Mouse (Mus musculus) megakaryocyte, embryonic 14.5 days (primary cell): Measurements from ENCODE around the gene Aip. TPM values are rescaled to one million over a fixed set of nuclear protein-coding genes. Genes with fewer than 3 reads are reported as not detected.

Experiments used
- H3K27me3 ChIP-seq: replicated peaks from 2 replicates; pipeline ENCODE3; 2012; ENCODE audit warnings: inconsistent platforms
- H3K36me3 ChIP-seq: replicated peaks from 2 replicates; pipeline ENCODE3; 2012; ENCODE audit warnings: low read length, inconsistent platforms, mixed read lengths
- H3K4me1 ChIP-seq: 2 replicates; pipeline ENCODE4 v1.6.1; 2012; ENCODE audit warnings: inconsistent platforms
- H3K4me3 ChIP-seq: replicated peaks from 2 replicates; pipeline ENCODE3; 2012; ENCODE audit warnings: moderate library complexity, mild to moderate bottlenecking, inconsistent platforms
- H3K9me3 ChIP-seq: 2 replicates; pipeline ENCODE4 v1.6.1; 2012; ENCODE audit warnings: inconsistent platforms
- FLI1 ChIP-seq: IDR thresholded peaks from 2 replicates; pipeline ENCODE4 v1.6.1; 2012; ENCODE audit warnings: low read length, inconsistent platforms, mixed read lengths
- GATA1 ChIP-seq: IDR thresholded peaks from 3 replicates; pipeline ENCODE4 v1.6.1; 2012; ENCODE audit warnings: mixed read lengths, low read length, inconsistent platforms, borderline replicate concordance
- polyA plus RNA-seq: library from polyadenylated mRNA; stranded (reverse); fragments of >175 nt; gene quantifications from 2 replicates; pipeline ENCODE4 v1.2.3, GENCODE M21; 2012; ENCODE audit warnings: low replicate concordance; ENCODE audit not compliant: insufficient read depth

The Aip gene
- polyA plus RNA-seq, 1 experiment: 293 TPM

DNA sequence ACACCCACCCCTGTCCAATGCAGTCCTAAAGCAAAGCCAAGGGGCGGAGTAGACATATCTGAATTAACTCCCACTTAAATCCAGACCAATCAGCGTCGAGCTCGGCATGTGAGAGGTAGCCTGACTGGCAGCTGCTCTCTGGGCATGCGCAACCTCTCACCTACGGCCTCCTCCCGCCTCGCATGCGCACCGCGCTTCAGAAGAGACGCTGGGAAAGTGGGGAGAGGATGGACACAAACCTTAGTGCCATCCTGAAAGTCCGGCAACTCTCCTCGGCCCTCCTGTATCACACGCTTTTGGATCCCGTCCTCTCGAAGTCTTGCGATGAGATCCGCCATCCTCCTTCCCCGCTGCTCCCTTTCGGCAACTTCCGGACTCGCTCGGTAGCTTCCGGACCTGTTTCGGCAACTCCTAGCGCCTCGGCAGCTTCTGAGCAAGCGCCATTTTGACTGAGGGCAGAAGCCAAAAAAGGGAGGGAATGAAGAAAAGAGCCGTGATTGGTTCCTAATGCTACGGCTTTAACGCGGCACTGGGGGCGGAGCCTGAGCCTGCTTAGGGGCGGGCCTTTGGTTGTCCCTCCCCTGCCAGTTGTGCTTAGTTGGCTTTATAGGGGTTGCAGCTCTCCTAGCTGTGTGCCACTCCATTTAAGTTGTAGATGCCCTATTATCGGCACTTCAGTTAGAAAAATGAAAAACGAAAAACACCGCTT, 4.4 kb downstream of the Aip start:
- H3K4me1 ChIP-seq: peaks cover 89% of the 10 kb centered on the region
- TF ChIP-seq FLI1: no peak; the same call in 1 of the 2 replicates
- H3K4me3 ChIP-seq: peak overlapping the region; percentile 95
- no peaks in the 10 kb centered on the region for H3K27me3 ChIP-seq
- peaks cover 43% of the 10 kb centered on the region for H3K36me3 ChIP-seq
- no peaks in the 10 kb centered on the region for H3K9me3 ChIP-seq

DNA sequence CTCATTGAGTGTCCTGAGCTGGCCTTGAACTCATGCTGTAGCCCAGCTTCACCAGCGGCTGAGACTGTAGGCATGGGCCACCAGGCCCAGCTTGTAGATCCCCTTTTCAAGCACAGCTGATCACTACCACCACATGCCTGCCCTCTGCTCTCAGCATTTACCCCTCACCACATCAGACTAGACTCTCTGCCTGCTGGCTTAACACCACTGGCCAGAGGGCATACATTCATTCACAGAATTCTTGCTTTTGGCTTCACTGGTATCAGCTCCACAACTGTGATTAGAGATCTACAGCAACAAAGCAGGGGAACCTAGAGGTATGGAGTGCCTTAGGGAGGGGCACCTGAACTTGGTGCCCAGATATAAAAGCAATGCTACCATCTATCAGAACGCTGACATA, 5.2 kb downstream of the Aip start:
- Histone ChIP-seq H3K4me3 (peak overlapping the region; percentile 95), H3K9me3 (no peaks in the 10 kb centered on the region), H3K4me1 (peaks cover 96% of the 10 kb centered on the region), H3K27me3 (no peaks in the 10 kb centered on the region), H3K36me3 (peaks cover 50% of the 10 kb centered on the region)
- TF ChIP-seq GATA1: no peak
- no peak for TF ChIP-seq FLI1

DNA sequence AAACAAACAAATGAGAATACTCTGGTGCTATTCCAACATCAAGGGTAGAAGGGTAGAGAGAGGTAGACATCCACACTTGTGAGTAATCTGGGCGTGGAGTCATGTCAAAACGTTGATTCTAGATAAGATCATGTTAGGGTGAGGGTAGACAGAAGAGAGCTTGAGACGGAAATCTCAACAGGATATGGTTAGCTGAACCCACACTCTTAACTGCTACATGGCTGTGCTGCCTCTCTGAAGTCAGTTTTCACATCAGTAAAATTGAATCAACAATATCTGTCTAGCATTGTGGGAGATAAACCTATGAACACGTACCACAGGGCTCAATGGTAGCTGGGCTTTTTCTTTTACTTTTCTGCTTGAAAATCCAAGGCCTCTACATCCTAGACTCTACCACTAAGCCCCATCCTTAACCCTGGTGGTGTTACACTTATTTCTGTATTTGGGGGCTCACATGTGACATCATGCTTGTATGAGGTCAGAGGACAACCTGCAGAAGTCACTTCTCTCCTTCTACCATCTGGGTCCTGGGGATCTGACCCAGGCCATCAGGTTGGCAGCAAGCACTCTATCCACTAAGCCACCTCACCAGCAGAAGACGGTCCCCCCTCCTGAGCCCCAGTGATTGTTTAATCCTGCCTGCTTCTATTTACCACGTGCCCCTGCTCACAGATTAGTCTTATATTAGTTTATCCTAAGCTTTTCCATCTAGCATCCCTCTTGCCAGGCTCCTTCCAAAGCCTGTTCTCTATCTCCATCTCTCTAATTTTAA, 5.8 kb downstream of the Aip start:
- Histone ChIP-seq H3K9me3 (no peaks in the 10 kb centered on the region), H3K4me3 (peak overlapping the region; percentile 95), H3K4me1 (peaks cover 97% of the 10 kb centered on the region), H3K36me3 (peaks cover 56% of the 10 kb centered on the region), H3K27me3 (no peaks in the 10 kb centered on the region)
- TF ChIP-seq FLI1: no peak
- TF ChIP-seq GATA1: no peak

DNA sequence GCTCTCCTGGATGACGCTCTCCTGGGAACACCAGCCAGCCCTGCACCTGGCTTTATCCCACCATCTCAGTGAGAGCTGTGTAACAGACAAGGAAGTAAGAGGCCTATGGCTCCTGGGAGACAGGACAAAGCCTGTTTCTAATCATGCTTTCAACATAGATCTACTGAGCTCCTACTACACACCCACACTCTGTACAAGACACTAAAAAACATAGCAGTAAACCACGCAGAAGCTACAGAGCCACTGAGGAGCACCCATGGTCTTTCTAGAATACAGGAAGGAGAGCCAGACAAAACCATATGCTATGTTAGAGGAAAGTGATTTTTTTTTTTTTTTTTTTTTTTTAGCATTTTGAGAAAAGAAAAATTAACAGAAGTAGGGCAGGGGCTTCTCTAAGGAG, 7.3 kb downstream of the Aip start:
- TF ChIP-seq FLI1 (no peak), GATA1 (no peak)
- peaks cover 97% of the 10 kb centered on the region for H3K4me1 ChIP-seq
- H3K27me3 ChIP-seq: no peaks in the 10 kb centered on the region
- H3K36me3 ChIP-seq: peaks cover 72% of the 10 kb centered on the region
- H3K9me3 ChIP-seq: no peaks in the 10 kb centered on the region
- no peak overlapping the region for H3K4me3 ChIP-seq

DNA sequence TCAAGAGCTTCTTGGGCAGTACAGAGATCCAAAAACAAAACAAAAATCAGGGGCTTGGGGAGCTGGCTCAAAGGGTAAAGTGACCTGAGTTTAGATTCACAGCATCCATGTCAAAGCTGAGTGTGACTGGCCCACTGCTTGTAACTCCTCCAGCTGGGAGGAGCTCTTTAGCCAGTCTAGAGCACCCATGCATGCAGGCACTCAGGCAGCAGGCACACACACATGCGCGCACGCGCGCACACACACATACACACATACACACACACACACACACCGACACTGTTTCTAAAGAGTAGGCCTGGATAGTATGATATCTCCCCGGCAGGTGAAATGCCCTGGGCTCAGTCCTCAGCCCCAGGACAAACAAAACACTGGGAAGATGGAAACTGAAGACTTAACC, 8.7 kb downstream of the Aip start:
- Histone ChIP-seq H3K9me3 (no peaks in the 10 kb centered on the region), H3K4me1 (peaks cover 97% of the 10 kb centered on the region), H3K36me3 (peaks cover 85% of the 10 kb centered on the region), H3K27me3 (no peaks in the 10 kb centered on the region), H3K4me3 (no peak overlapping the region)
- TF ChIP-seq FLI1: no peak
- no peak for TF ChIP-seq GATA1

DNA sequence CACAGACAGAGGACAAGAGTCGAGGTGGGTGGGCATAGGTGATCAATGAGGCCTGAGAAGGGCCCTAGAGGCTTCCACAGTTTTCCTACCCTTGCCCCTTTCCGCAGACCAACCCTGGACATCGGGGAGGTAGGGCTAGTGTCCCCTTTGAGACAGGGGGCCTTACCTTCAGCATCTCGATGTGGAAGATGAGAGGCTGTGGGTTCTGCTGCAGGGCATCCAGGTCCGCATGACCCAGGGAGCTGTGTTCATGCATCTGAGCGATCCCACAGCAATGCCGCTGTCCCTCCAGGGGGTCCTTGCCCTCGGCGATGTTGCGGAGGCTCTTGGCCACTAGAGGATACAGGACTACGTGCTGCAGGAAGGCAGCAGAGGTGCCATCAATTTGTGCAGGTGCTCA, 9.8 kb downstream of the Aip start:
- Histone ChIP-seq H3K9me3 (no peaks in the 10 kb centered on the region), H3K4me3 (no peak overlapping the region), H3K4me1 (peaks cover 100% of the 10 kb centered on the region), H3K36me3 (peaks cover 97% of the 10 kb centered on the region), H3K27me3 (no peaks in the 10 kb centered on the region)
- TF ChIP-seq FLI1 (no peak), GATA1 (no peak)

DNA sequence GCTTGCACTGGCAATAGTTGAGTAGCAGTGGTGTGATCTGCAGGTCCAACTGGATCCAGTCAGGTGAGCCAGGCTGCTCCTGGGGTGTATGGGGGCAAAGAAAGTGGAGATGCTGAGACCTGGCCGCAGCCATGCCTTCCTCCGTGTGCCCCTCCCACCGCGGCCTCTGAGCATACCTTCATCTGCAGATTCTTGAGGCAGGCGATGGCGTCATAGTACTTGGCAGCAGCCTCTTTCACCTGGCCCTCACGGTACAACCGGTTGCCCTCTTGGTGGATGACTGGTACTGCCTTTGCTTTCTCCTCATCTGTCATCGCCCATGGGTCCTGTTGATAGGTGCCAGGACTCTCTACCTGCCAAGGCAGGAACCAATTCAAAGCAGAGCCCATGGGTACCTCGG, 10.5 kb downstream of the Aip start:
- peaks cover 100% of the 10 kb centered on the region for H3K4me1 ChIP-seq
- H3K27me3 ChIP-seq: no peaks in the 10 kb centered on the region
- peaks cover 99% of the 10 kb centered on the region for H3K36me3 ChIP-seq
- no peaks in the 10 kb centered on the region for H3K9me3 ChIP-seq
- peak overlapping the region; percentile 88 for H3K4me3 ChIP-seq
- TF ChIP-seq FLI1: no peak
- TF ChIP-seq GATA1: no peak

DNA sequence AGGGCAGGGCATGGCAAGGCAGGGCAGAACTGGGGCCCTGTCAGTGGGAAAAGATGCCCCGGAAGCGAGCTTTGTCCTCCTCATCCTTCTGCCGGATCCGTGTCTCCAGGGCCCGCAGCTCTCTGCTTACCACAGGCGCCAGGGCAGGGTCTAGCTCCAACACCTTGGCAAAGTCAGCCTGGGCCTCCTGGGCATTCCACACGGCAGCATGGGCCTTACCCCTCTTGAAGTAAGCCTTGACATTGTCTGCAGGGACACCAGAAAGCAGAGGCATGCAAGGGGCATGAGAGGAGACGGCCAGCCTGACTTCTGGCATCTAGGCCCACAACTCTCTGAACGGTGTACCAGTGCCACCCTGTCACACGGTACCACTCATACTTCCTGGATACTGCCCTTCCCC, 11.1 kb downstream of the Aip start:
- peaks cover 100% of the 10 kb centered on the region for H3K4me1 ChIP-seq
- H3K9me3 ChIP-seq: no peaks in the 10 kb centered on the region
- H3K27me3 ChIP-seq: no peaks in the 10 kb centered on the region
- H3K4me3 ChIP-seq: peak overlapping the region; percentile 88
- TF ChIP-seq FLI1: no peak
- peaks cover 99% of the 10 kb centered on the region for H3K36me3 ChIP-seq

DNA sequence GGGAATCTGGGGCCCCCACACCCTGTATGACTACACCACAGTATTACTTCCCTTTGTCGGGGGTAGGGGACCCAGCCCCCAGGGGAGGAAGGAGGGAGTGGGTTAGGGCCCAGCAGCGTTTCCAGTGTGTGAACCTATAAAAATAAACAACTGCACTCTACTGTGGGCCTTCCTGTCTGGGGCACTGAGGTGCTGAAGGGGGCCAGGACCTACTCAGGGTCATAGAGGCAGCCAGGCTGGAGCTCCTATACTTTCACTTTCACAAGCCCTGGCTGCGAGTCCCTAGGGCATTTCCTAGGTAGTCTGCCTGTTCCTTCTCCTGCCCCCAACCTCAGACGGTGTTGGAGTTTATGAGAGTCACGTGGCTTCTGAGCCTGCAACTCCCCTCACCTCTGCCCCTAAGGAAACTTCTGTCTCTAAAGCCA, 11.8 kb downstream of the Aip start:
- Histone ChIP-seq H3K4me3 (peak overlapping the region; percentile 88), H3K36me3 (peaks cover 100% of the 10 kb centered on the region), H3K9me3 (no peaks in the 10 kb centered on the region), H3K27me3 (no peaks in the 10 kb centered on the region), H3K4me1 (peaks cover 95% of the 10 kb centered on the region)
- no peak for TF ChIP-seq GATA1
- TF ChIP-seq FLI1: no peak

DNA sequence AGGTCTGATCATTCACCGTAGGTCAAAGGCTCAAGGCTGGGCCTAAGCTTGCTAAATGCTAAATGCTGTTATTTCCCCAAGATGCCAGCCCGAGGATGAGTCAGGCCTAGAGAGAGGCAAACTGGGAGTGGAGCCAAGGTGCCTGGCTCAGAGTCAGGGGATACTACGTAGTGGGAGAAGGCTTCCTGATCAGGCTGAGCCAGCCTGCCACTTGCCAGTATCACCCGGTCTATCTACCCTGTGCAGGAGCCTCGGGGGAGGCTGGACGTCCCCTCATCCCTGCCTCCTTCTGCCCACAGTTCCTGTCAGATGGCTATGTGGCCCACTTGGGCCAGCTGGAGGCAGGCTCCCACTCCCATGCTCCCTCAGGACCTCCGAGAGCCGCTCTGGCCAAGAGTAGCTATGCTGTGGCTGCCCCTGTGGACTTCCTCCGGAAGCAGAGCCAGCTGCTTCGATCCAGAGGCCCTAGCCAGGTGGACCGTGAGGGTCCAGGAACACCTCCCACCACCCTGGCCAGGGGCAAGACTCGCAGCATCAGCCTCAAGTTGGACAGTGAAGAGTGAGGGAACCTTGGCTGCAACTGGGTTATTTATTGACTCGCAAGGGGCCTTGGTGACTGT, 12.4 kb downstream of the Aip start:
- H3K27me3 ChIP-seq: no peaks in the 10 kb centered on the region
- peaks cover 100% of the 10 kb centered on the region for H3K36me3 ChIP-seq
- peaks cover 93% of the 10 kb centered on the region for H3K4me1 ChIP-seq
- H3K4me3 ChIP-seq: peak overlapping the region; percentile 88
- H3K9me3 ChIP-seq: no peaks in the 10 kb centered on the region
- peak; percentile 98 for TF ChIP-seq GATA1
- peak; percentile 62; the same call in 1 of the 2 replicates for TF ChIP-seq FLI1
